Mouse (Mus musculus) forebrain, embryonic 16.5 days (tissue): Measurements from ENCODE around the gene Commd1. TPM values are rescaled to one million over a fixed set of nuclear protein-coding genes. Genes with fewer than 3 reads are reported as not detected.
A peak's percentile ranks its signal among the peaks of the same experiment; 100 is the strongest.

Experiments
- ATAC-seq: fragments of 200-750 bp; cut with Nextera tagmentation; 2 replicates; pipeline ENCODE4 v1.8.0; 2017; ENCODE audit warnings: mild to moderate bottlenecking, moderate library complexity
- H3K27ac ChIP-seq: fragments of 300-500 bp; sonication (generic); 2 replicates; pipeline ENCODE4 v1.5.1; 2014; ENCODE audit warnings: low read length, control low read depth
- H3K27me3 ChIP-seq: fragments of 300-500 bp; sonication (generic); replicated peaks from 2 replicates; pipeline ENCODE4 v1.6.1; 2014; ENCODE audit warnings: low read length; ENCODE audit not compliant: control insufficient read depth, insufficient read depth
- H3K36me3 ChIP-seq: fragments of 300-500 bp; sonication (generic); 2 replicates; pipeline ENCODE4 v1.6.1; 2014; ENCODE audit not compliant: control insufficient read depth, insufficient read depth
- H3K4me1 ChIP-seq: fragments of 300-500 bp; sonication (generic); replicated peaks from 2 replicates; pipeline ENCODE4 v1.6.1; 2014; ENCODE audit warnings: low read length; ENCODE audit not compliant: control insufficient read depth, insufficient read depth
- H3K4me2 ChIP-seq: fragments of 300-500 bp; sonication (generic); 2 replicates; pipeline ENCODE4 v1.6.1; 2014; ENCODE audit warnings: mild to moderate bottlenecking, low read length, control low read depth
- H3K4me3 ChIP-seq: fragments of 300-500 bp; sonication (generic); replicated peaks from 2 replicates; pipeline ENCODE4 v1.5.1; 2014; ENCODE audit warnings: mild to moderate bottlenecking, low read length, control low read depth
- H3K9ac ChIP-seq: fragments of 300-500 bp; sonication (generic); replicated peaks from 2 replicates; pipeline ENCODE4 v1.6.1; 2014; ENCODE audit warnings: low read depth, low read length, control low read depth
- H3K9me3 ChIP-seq: fragments of 300-500 bp; sonication (generic); 2 replicates; pipeline ENCODE4 v1.6.1; 2016; ENCODE audit warnings: low read length; ENCODE audit not compliant: control insufficient read depth
- WGBS: fragments of 180-500 bp; shearing (Covaris S2); extraction: QIAGEN DNeasy Blood & Tissue Kit; methylation state at CpG from one replicate; pipeline ENCODE4 v1.1.7; 2014; 5-methylcytosine and 5-hydroxymethylcytosine counted together
- polyA plus RNA-seq: library from polyadenylated mRNA; unstranded; fragments of >200 nt; fragmentation: Nextera tagmentation; extraction: Ambion mirVana; gene quantifications from 2 replicates; pipeline ENCODE4 v1.2.1, GENCODE M21; 2015

Commd1 gene
- 225 and 234 TPM in 2 replicates for polyA plus RNA-seq

- Histone ChIP-seq H3K9me3 (no peaks in the 10 kb centered on the region), H3K27me3 (no peaks in the 10 kb centered on the region), H3K36me3 (no peaks in the 10 kb centered on the region), H3K4me3 (peak within 1 kb of the TSS; percentile 74), H3K4me1 (peaks cover 9% of the 10 kb centered on the region), H3K4me2 (peak within 1 kb of the TSS; percentile 60), H3K9ac (peak within 1 kb of the TSS; percentile 78), H3K27ac (peak within 1 kb of the TSS; percentile 98)
- 1% methylated on average over 42 of the region's 42 CpGs for WGBS
- peak; percentile 94 for ATAC-seq
Observed at GRCm38 (mm10) chr11:22981984-22982757, at the start of gene Commd1, which contains the start of gene Gm28048. TSS of gene Commd1 (minus strand) at chr11:22982382. TSS of gene Gm28048 (minus strand) at chr11:22982090.

GRCm38 (mm10) chr11:23029399-23029798 is 47.2 kb upstream of the Commd1 start:
- H3K4me1 ChIP-seq, result no peaks in the 10 kb centered on the region
- H3K36me3 ChIP-seq, result no peaks in the 10 kb centered on the region
- no peak overlapping the region for H3K27ac ChIP-seq
- ATAC-seq, result no peak
- no peaks in the 10 kb centered on the region for H3K27me3 ChIP-seq
- WGBS, result 78% methylated on average over 6 of the region's 6 CpGs
- H3K4me3 ChIP-seq, result no peak overlapping the region
- no peak overlapping the region for H3K9ac ChIP-seq
- H3K4me2 ChIP-seq, result no peak overlapping the region
- H3K9me3 ChIP-seq, result no peaks in the 10 kb centered on the region

GRCm38 (mm10) chr11:23028957-23029356 is 46.8 kb upstream of the Commd1 start:
- no peak overlapping the region for H3K9ac ChIP-seq
- no peak overlapping the region for H3K27ac ChIP-seq
- 64% methylated on average over 3 of the region's 3 CpGs for WGBS
- H3K4me2 ChIP-seq, result no peak overlapping the region
- H3K9me3 ChIP-seq, result no peaks in the 10 kb centered on the region
- no peaks in the 10 kb centered on the region for H3K27me3 ChIP-seq
- H3K4me1 ChIP-seq, result no peaks in the 10 kb centered on the region
- no peak overlapping the region for H3K4me3 ChIP-seq
- H3K36me3 ChIP-seq, result no peaks in the 10 kb centered on the region
- no peak for ATAC-seq

GRCm38 (mm10) chr11:23024169-23024568 is 42.0 kb upstream of the Commd1 start:
- H3K4me1 ChIP-seq, result no peaks in the 10 kb centered on the region
- WGBS, result 62% methylated on average over 3 of the region's 3 CpGs

GRCm38 (mm10) chr11:23023155-23023554 is 41.0 kb upstream of the Commd1 start:
- Histone ChIP-seq H3K36me3 (no peaks in the 10 kb centered on the region), H3K4me3 (no peak overlapping the region), H3K27ac (no peak overlapping the region), H3K4me1 (no peaks in the 10 kb centered on the region), H3K27me3 (no peaks in the 10 kb centered on the region), H3K4me2 (no peak overlapping the region), H3K9ac (no peak overlapping the region), H3K9me3 (no peaks in the 10 kb centered on the region)
- WGBS, result 97% methylated on average over 2 of the region's 2 CpGs
- ATAC-seq, result no peak

More at GRCm38 (mm10) chr11:23024169-23024568, 42.0 kb upstream of the Commd1 start:
- Histone ChIP-seq H3K9ac (no peak overlapping the region), H3K36me3 (no peaks in the 10 kb centered on the region), H3K4me3 (no peak overlapping the region), H3K4me2 (no peak overlapping the region), H3K27ac (no peak overlapping the region), H3K27me3 (no peaks in the 10 kb centered on the region), H3K9me3 (no peaks in the 10 kb centered on the region)
- no peak for ATAC-seq

- Histone ChIP-seq H3K4me1 (no peaks in the 10 kb centered on the region), H3K36me3 (no peaks in the 10 kb centered on the region), H3K4me3 (no peak overlapping the region), H3K27ac (no peak overlapping the region), H3K9ac (no peak overlapping the region), H3K9me3 (no peaks in the 10 kb centered on the region), H3K27me3 (no peaks in the 10 kb centered on the region), H3K4me2 (no peak overlapping the region)
- 94% methylated on average over 14 of the region's 14 CpGs for WGBS
- ATAC-seq, result no peak
Observed at GRCm38 (mm10) chr11:23020841-23021240, 38.7 kb upstream of the Commd1 start.

- Histone ChIP-seq H3K4me2 (no peak overlapping the region), H3K4me1 (no peaks in the 10 kb centered on the region), H3K9ac (no peak overlapping the region), H3K27ac (no peak overlapping the region), H3K4me3 (no peak overlapping the region), H3K27me3 (no peaks in the 10 kb centered on the region), H3K36me3 (no peaks in the 10 kb centered on the region), H3K9me3 (no peaks in the 10 kb centered on the region)
- 72% methylated on average over 24 of the region's 24 CpGs for WGBS
- no peak for ATAC-seq
Observed at GRCm38 (mm10) chr11:23020116-23020770, 38.1 kb upstream of the Commd1 start.

GRCm38 (mm10) chr11:23017943-23018342 is 35.8 kb upstream of the Commd1 start:
- ATAC-seq, result no peak
- H3K27ac ChIP-seq, result no peak overlapping the region
- H3K4me1 ChIP-seq, result no peaks in the 10 kb centered on the region
- no peak overlapping the region for H3K4me2 ChIP-seq
- 92% methylated on average over 4 of the region's 4 CpGs for WGBS
- H3K27me3 ChIP-seq, result no peaks in the 10 kb centered on the region
- H3K4me3 ChIP-seq, result no peak overlapping the region
- H3K9ac ChIP-seq, result no peak overlapping the region
- no peaks in the 10 kb centered on the region for H3K36me3 ChIP-seq
- H3K9me3 ChIP-seq, result no peaks in the 10 kb centered on the region

GRCm38 (mm10) chr11:23014996-23015395 is 32.8 kb upstream of the Commd1 start:
- Histone ChIP-seq H3K36me3 (no peaks in the 10 kb centered on the region), H3K4me2 (no peak overlapping the region), H3K4me3 (no peak overlapping the region), H3K27me3 (no peaks in the 10 kb centered on the region), H3K4me1 (no peaks in the 10 kb centered on the region; the same call in 1 of the 2 replicates), H3K9ac (no peak overlapping the region), H3K27ac (no peak overlapping the region), H3K9me3 (no peaks in the 10 kb centered on the region)
- WGBS, result 70% methylated on average over 6 of the region's 6 CpGs
- no peak for ATAC-seq
